In the genomic region with DNA sequence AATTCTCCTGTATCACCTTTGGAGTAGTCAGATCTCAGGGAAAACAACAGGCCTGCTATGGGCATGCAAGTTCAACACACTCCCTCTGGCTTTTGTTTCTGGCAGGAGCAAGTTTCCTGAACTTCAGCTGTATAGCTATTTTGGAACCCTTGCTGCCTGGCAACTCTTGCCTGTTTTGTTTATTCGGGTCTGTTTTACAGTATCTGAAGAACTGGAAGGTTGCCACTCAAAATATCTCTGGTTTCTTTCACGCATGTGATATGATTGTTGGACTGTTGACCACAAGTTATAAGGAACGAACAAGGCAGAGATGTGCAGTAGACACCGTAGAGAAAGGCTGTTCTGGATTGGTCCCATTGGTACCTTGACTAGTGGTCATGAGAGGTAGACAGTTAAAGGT, we compare ENCODE assay signal across 24 mouse cellular contexts. TPM values are rescaled to one million over a fixed set of nuclear protein-coding genes. Genes with fewer than 3 reads are reported as not detected.
DNase-seq lines count a peak whose midpoint lies in the region; ATAC-seq and TF ChIP-seq lines count a peak whose summit lies in the region.
"Had no signal": no experiment of that assay in that cellular context is flagged by ENCODE, and none has a peak within 500 bp of the region (broad histone marks: within the 10 kb centered on the region; RNA-seq: fewer than 3 reads in every experiment).

No protein-coding gene starts in this region.

- no peaks in the 10 kb centered on the region for H3K27me3 ChIP-seq in heart, adult 2 months (ENCODE audit: control insufficient read depth, insufficient read depth, low read length)
- H3K27me3 ChIP-seq in heart, embryonic 11.5 days (ENCODE audit: control insufficient read depth, insufficient read depth, low read length): no peaks in the 10 kb centered on the region
- H3K27me3 ChIP-seq in heart, embryonic 16.5 days (ENCODE audit: control insufficient read depth, insufficient read depth, low read length): no peaks in the 10 kb centered on the region
- H3K27me3 ChIP-seq: embryonic facial prominence, embryonic 12.5 days; hindbrain, embryonic 15.5 days; neural tube, embryonic 13.5 days had no signal

- no peak for TF ChIP-seq POLR2A in heart, adult 2 months (IDR thresholded peaks at IDR 0.05; ENCODE audit: insufficient read depth, low read depth, low read length)

- H3K4me2 ChIP-seq in heart, embryonic 11.5 days: no peak overlapping the region
- H3K4me2 ChIP-seq in heart, embryonic 16.5 days (ENCODE audit: low read depth, low read length): no peak overlapping the region
- H3K4me2 ChIP-seq: embryonic facial prominence, embryonic 12.5 days; hindbrain, embryonic 15.5 days; neural tube, embryonic 13.5 days had no signal

- no peak overlapping the region for H3K4me3 ChIP-seq in heart, adult 2 months
- no peak overlapping the region for H3K4me3 ChIP-seq in heart, embryonic 11.5 days (ENCODE audit: low read depth, low read length)
- no peak overlapping the region for H3K4me3 ChIP-seq in heart, embryonic 16.5 days (ENCODE audit: low read length)
- H3K4me3 ChIP-seq: embryonic facial prominence, embryonic 12.5 days; erythroblast, embryonic 14.5 days; hindbrain, embryonic 15.5 days; left cerebral cortex, adult 2 months; midbrain, embryonic 10.5 days; myocyte; neural tube, embryonic 13.5 days had no signal

- 12% methylated on average over 4 of the region's 4 CpGs for WGBS in heart, adult 2 months
- 66% methylated on average over 4 of the region's 4 CpGs for WGBS in heart, embryonic 11.5 days (ENCODE audit: insufficient replicate concordance)
- 42% methylated on average over 4 of the region's 4 CpGs for WGBS in heart, embryonic 16.5 days

- intact Hi-C loops in heart, adult 2 months (cut with DNase I): loop anchor here (10.0 kb wide), 1 partner anchor 160 kb away; no protein-coding TSS in a partner anchor
- intact Hi-C loops in gastrocnemius, postnatal 36 days (cut with DNase I): no loop called here

- no peaks in the 10 kb centered on the region for H3K9me3 ChIP-seq in heart, embryonic 11.5 days (replicated peaks; ENCODE audit: control insufficient read depth, low read length)
- peaks cover 5% of the 10 kb centered on the region for H3K9me3 ChIP-seq in heart, embryonic 16.5 days (replicated peaks; ENCODE audit: control insufficient read depth, low read length)
- H3K9me3 ChIP-seq: embryonic facial prominence, embryonic 12.5 days; hindbrain, embryonic 15.5 days; midbrain, embryonic 10.5 days; neural tube, embryonic 13.5 days had no signal

- no peak for TF ChIP-seq EP300 in heart, adult 2 months (IDR thresholded peaks at IDR 0.05; ENCODE audit: insufficient read depth, low read depth, low read length)

- H3K36me3 ChIP-seq in heart, adult 2 months (ENCODE audit: control insufficient read depth, insufficient read depth, low read length): peaks cover 7% of the 10 kb centered on the region
- H3K36me3 ChIP-seq in heart, embryonic 11.5 days (ENCODE audit: control insufficient read depth, insufficient read depth, low read length): no peaks in the 10 kb centered on the region
- H3K36me3 ChIP-seq in heart, embryonic 16.5 days (ENCODE audit: control insufficient read depth, insufficient read depth): peaks cover 2% of the 10 kb centered on the region; the same call in 1 of the 2 replicates
- H3K36me3 ChIP-seq: embryonic facial prominence, embryonic 12.5 days; hindbrain, embryonic 15.5 days; midbrain, embryonic 10.5 days; neural tube, embryonic 13.5 days had no signal

- DNase-seq in heart, adult 2 months: peak in 1 of 2 experiments; percentile 31
- DNase-seq in Muller cell, postnatal 12 days (ENCODE audit: inconsistent ontology term): peak; percentile 26
- DNase-seq in heart, adult 8-10 months (ENCODE audit: low spot score): peak; percentile 24
- DNase-seq in gastrocnemius, postnatal 36 days: no peak
- DNase-seq in ovary, postnatal 14 days (ENCODE audit: low spot score): no peak
- DNase-seq in cerebellum, adult 9-11 months: no peak
- DNase-seq: adrenal gland, adult 8-10 months; cerebellum, adult 11-12 months; cerebellum, postnatal 14 days; kidney, adult 2 months; thymus, adult 2 months; thymus, postnatal 4 days had no signal

- H3K9ac ChIP-seq in heart, adult 2 months (ENCODE audit: low read depth, low read length): no peak overlapping the region
- no peak overlapping the region for H3K9ac ChIP-seq in heart, embryonic 11.5 days (ENCODE audit: low read depth, low read length)
- no peak overlapping the region for H3K9ac ChIP-seq in heart, embryonic 16.5 days (ENCODE audit: low read length)
- H3K9ac ChIP-seq: embryonic facial prominence, embryonic 12.5 days; hindbrain, embryonic 15.5 days; neural tube, embryonic 13.5 days had no signal

- peak; percentile 25 for TF ChIP-seq CTCF in heart, adult 2 months (IDR thresholded peaks at IDR 0.05)

- no peak for ATAC-seq in heart, embryonic 11.5 days (replicated peaks; ENCODE audit: insufficient number of reproducible peaks, low FRiP score, low TSS enrichment)
- peak; percentile 65; the same call in 1 of the 2 replicates for ATAC-seq in heart, embryonic 16.5 days (replicated peaks; ENCODE audit: extremely low read depth, insufficient read depth, low FRiP score)
- ATAC-seq: forebrain, embryonic 14.5 days; midbrain, embryonic 16.5 days had no signal

- H3K27ac ChIP-seq in heart, adult 2 months: no peak overlapping the region; the same call in 1 of the 2 replicates
- no peak overlapping the region for H3K27ac ChIP-seq in heart, embryonic 11.5 days (ENCODE audit: low read depth, low read length)
- peak overlapping the region; percentile 34; the same call in 1 of the 2 replicates for H3K27ac ChIP-seq in heart, embryonic 16.5 days (ENCODE audit: low read length)
- H3K27ac ChIP-seq: embryonic facial prominence, embryonic 12.5 days; hindbrain, embryonic 15.5 days; kidney, postnatal 0 days; left cerebral cortex, adult 2 months; midbrain, embryonic 10.5 days; neural tube, embryonic 13.5 days had no signal

- H3K4me1 ChIP-seq in heart, adult 2 months (ENCODE audit: control insufficient read depth, insufficient read depth, low read length): peaks cover 6% of the 10 kb centered on the region
- H3K4me1 ChIP-seq in heart, embryonic 11.5 days (ENCODE audit: control insufficient read depth, insufficient read depth, low read length): no peaks in the 10 kb centered on the region
- H3K4me1 ChIP-seq in heart, embryonic 16.5 days (ENCODE audit: control insufficient read depth, insufficient read depth, low read length): peaks cover 17% of the 10 kb centered on the region
- H3K4me1 ChIP-seq: midbrain, embryonic 10.5 days had no signal

- no peaks in the 10 kb centered on the region for H3K79me2 ChIP-seq in heart, adult 2 months (replicated peaks; ENCODE audit: control insufficient read depth, insufficient read depth, low read length)

RNA-seq across cellular contexts. Expression of a gene that starts 39.4 kb away (rescaled TPM):
- total RNA-seq in heart, adult 2 months (2021): 100 to 1,000 TPM in 1 of 2 experiments, 10 to 100 TPM in 1; 97.5 to 118 TPM
- polyA plus RNA-seq in heart, adult 2 months (2012; rRNA removed): 58.2 and 73.9 TPM in 2 replicates
- 46.2 and 49.9 TPM in 2 replicates for polyA plus RNA-seq in heart, embryonic 11.5 days (2014; fragmentation: Nextera tagmentation; extraction: Ambion mirVana)
- total RNA-seq in heart, adult 8-10 months (2022): 100 to 1,000 TPM; 103 to 114 (median 108) TPM
- polyA plus RNA-seq in heart, embryonic 16.5 days (2015; fragmentation: Nextera tagmentation; extraction: Ambion mirVana): 77.3 and 80.1 TPM in 2 replicates
- 10 to 100 TPM; 27.3 to 53.4 TPM for total RNA-seq in gastrocnemius, postnatal 36 days (2021)

Comparison
In these comparisons a context has a peak if more than half of its experiments do, and no peak if none do; other contexts are left out.
1. DNase-seq: peak in Muller cell, postnatal 12 days (single experiment) and heart, adult 8-10 months (single experiment); none in gastrocnemius, postnatal 36 days (0 of 2), ovary, postnatal 14 days (single experiment) and cerebellum, adult 9-11 months (single experiment).